Mouse (Mus musculus) adrenal gland, postnatal 10 days (tissue): ENCODE measurements around the gene Haao. TPM values are rescaled to one million over a fixed set of nuclear protein-coding genes. Genes with fewer than 3 reads are reported as not detected.

ENCODE experiments used
- DNase-seq: peaks from one replicate; pipeline ENCODE4 v3.0.0; 2021; ENCODE audit warnings: mixed read lengths
- total RNA-seq, 2 experiments: library from RNA; stranded (reverse); gene quantifications; 2 replicates each; pipeline ENCODE4 v1.2.3; 2021

The Haao gene
- total RNA-seq, 2 experiments from 2014 or later: 12.6 to 27.1 TPM

- no peak for DNase-seq
These were observed 11.7 kb downstream of the Haao start for GRCm38 (mm10) chr17:83836048-83836447.

- peak; percentile 57 for DNase-seq
These were observed 13.6 kb downstream of the Haao start for GRCm38 (mm10) chr17:83834120-83834519.

- no peak for DNase-seq
These were observed 17.0 kb downstream of the Haao start for GRCm38 (mm10) chr17:83830616-83831292.

GRCm38 (mm10) chr17:83829356-83829755, 18.4 kb downstream of the Haao start:
- no peak for DNase-seq

GRCm38 (mm10) chr17:83823835-83824234, 23.9 kb downstream of the Haao start:
- no peak for DNase-seq

GRCm38 (mm10) chr17:83821876-83822275, 25.9 kb downstream of the Haao start:
- DNase-seq: no peak

GRCm38 (mm10) chr17:83820701-83821100, 27.1 kb downstream of the Haao start:
- DNase-seq: no peak

GRCm38 (mm10) chr17:83819503-83819902, 28.3 kb downstream of the Haao start:
- no peak for DNase-seq

GRCm38 (mm10) chr17:83816996-83817395, 30.8 kb downstream of the Haao start:
- DNase-seq: no peak

GRCm38 (mm10) chr17:83813050-83813449, 34.7 kb downstream of the Haao start:
- no peak for DNase-seq

- DNase-seq: no peak
These were observed 35.4 kb downstream of the Haao start for GRCm38 (mm10) chr17:83812200-83812944.

- DNase-seq: no peak
These were observed 37.5 kb downstream of the Haao start for GRCm38 (mm10) chr17:83810285-83810684.

- DNase-seq: no peak
These were observed 38.5 kb downstream of the Haao start for GRCm38 (mm10) chr17:83809197-83809829.

- no peak for DNase-seq
These were observed 39.2 kb downstream of the Haao start for GRCm38 (mm10) chr17:83808476-83809098.

GRCm38 (mm10) chr17:83807778-83808398, 39.9 kb downstream of the Haao start:
- DNase-seq: peak; percentile 83

- DNase-seq: no peak
These were observed 40.4 kb downstream of the Haao start for GRCm38 (mm10) chr17:83807345-83807744.

- DNase-seq: no peak
These were observed 42.7 kb downstream of the Haao start for GRCm38 (mm10) chr17:83805078-83805477.

- no peak for DNase-seq
These were observed 43.8 kb downstream of the Haao start for GRCm38 (mm10) chr17:83803987-83804386.

- no peak for DNase-seq
These were observed 48.2 kb downstream of the Haao start for GRCm38 (mm10) chr17:83799506-83800050.

- no peak for DNase-seq
These were observed 52.6 kb downstream of the Haao start for GRCm38 (mm10) chr17:83795121-83795520.

GRCm38 (mm10) chr17:83792388-83792787, 55.4 kb downstream of the Haao start:
- DNase-seq: no peak

GRCm38 (mm10) chr17:83790158-83790557, 57.6 kb downstream of the Haao start:
- DNase-seq: no peak
